ENCODE assay signal across 23 mouse cellular contexts in genomic region chr2:38851797-38852196, GRCm38 (mm10).
A peak's percentile ranks its signal among the peaks of the same experiment; 100 is the strongest.
DNase-seq lines count a peak whose midpoint lies in the region; ATAC-seq and TF ChIP-seq lines count a peak whose summit lies in the region.
"Had no signal": no experiment of that assay in that cellular context is flagged by ENCODE, and none has a peak within 500 bp of the region (broad histone marks: within the 10 kb centered on the region; RNA-seq: fewer than 3 reads in every experiment).

No protein-coding gene starts in this region.

- H3K27ac ChIP-seq in liver, adult 2 months (replicated peaks; ENCODE audit: insufficient read depth, low read depth, low read length): no peak overlapping the region
- no peak overlapping the region for H3K27ac ChIP-seq in liver, embryonic 11.5 days (ENCODE audit: low read depth, low read length)
- no peak overlapping the region for H3K27ac ChIP-seq in CH12.LX (ENCODE audit: insufficient read depth, low read depth)
- H3K27ac ChIP-seq in intestine, postnatal 0 days (ENCODE audit: low read depth, low read length): no peak overlapping the region
- H3K27ac ChIP-seq in forebrain, embryonic 15.5 days (replicated peaks): no peak overlapping the region
- H3K27ac ChIP-seq: embryonic facial prominence, embryonic 10.5 days; heart, embryonic 10.5 days; heart, embryonic 15.5 days; hindbrain, embryonic 10.5 days; hindbrain, embryonic 14.5 days had no signal

- no peak overlapping the region for H3K4me3 ChIP-seq in liver, adult 2 months (ENCODE audit: insufficient read depth, low read depth, low read length)
- no peak overlapping the region for H3K4me3 ChIP-seq in liver, embryonic 11.5 days (ENCODE audit: low read depth, low read length)
- no peak overlapping the region for H3K4me3 ChIP-seq in CH12.LX (replicated peaks in 1 of 3; ENCODE audit: low read depth in 2 of 3, low read length in 2 of 3, poor library complexity in 1 of 3)
- no peak overlapping the region for H3K4me3 ChIP-seq in intestine, postnatal 0 days (ENCODE audit: low read depth, low read length)
- no peak overlapping the region for H3K4me3 ChIP-seq in forebrain, embryonic 15.5 days
- H3K4me3 ChIP-seq: embryonic facial prominence, embryonic 10.5 days; heart, embryonic 10.5 days; heart, embryonic 15.5 days; hindbrain, embryonic 10.5 days had no signal

- in situ Hi-C loops in CH12.LX (cut with MboI; ENCODE audit: low pct_ligation_motif_present, low pct_unique_long_range_greater_than_20kb, low sequenced_read_pairs): loop anchor here (10.0 to 25.0 kb wide), 2 partner anchors 47 to 189 kb away; no protein-coding TSS in a partner anchor

- dilution Hi-C loops in CH12.LX (cut with MboI; ENCODE audit: extremely low pct_ligation_motif_present, extremely low pct_unique_long_range_greater_than_20kb, low sequenced_read_pairs): no loop called here

- H3K9me3 ChIP-seq in liver, embryonic 11.5 days (ENCODE audit: control insufficient read depth, low read length): no peaks in the 10 kb centered on the region
- H3K9me3 ChIP-seq in CH12.LX (replicated peaks; ENCODE audit: low read length): no peaks in the 10 kb centered on the region
- no peaks in the 10 kb centered on the region for H3K9me3 ChIP-seq in intestine, postnatal 0 days (ENCODE audit: control insufficient read depth)
- H3K9me3 ChIP-seq in forebrain, embryonic 15.5 days: no peaks in the 10 kb centered on the region
- H3K9me3 ChIP-seq: embryonic facial prominence, embryonic 10.5 days; heart, embryonic 10.5 days; heart, embryonic 15.5 days; hindbrain, embryonic 10.5 days had no signal

- no peak for TF ChIP-seq CTCF in liver, adult 2 months (IDR thresholded peaks at IDR 0.05; ENCODE audit: low read depth, low read length)
- TF ChIP-seq CTCF in CH12.LX (conservative IDR thresholded peaks at IDR 0.05 in 1 of 2, IDR thresholded peaks at IDR 0.05 in 1 of 2; ENCODE audit: low read depth in 2 of 2, low read length in 2 of 2): no peak
- no peak for TF ChIP-seq CTCF in intestine, postnatal 0 days (IDR thresholded peaks at IDR 0.05; ENCODE audit: low read depth)

- H3K36me3 ChIP-seq in liver, adult 2 months (ENCODE audit: control insufficient read depth, insufficient read depth, low read length): no peaks in the 10 kb centered on the region
- no peaks in the 10 kb centered on the region for H3K36me3 ChIP-seq in liver, embryonic 11.5 days (ENCODE audit: control insufficient read depth, insufficient read depth, low read length)
- no peaks in the 10 kb centered on the region for H3K36me3 ChIP-seq in CH12.LX (replicated peaks in 1 of 2; ENCODE audit: control insufficient read depth in 1 of 2, insufficient read depth in 1 of 2, low read length in 1 of 2)
- H3K36me3 ChIP-seq in intestine, postnatal 0 days (ENCODE audit: control insufficient read depth, insufficient read depth): no peaks in the 10 kb centered on the region
- H3K36me3 ChIP-seq in forebrain, embryonic 15.5 days: peaks cover 10% of the 10 kb centered on the region

- TF ChIP-seq EP300 in CH12.LX (IDR thresholded peaks at IDR 0.05; ENCODE audit: low read length): no peak

- no peaks in the 10 kb centered on the region for H3K27me3 ChIP-seq in liver, adult 2 months (ENCODE audit: control insufficient read depth, insufficient read depth, low read length)
- H3K27me3 ChIP-seq in liver, embryonic 11.5 days (replicated peaks; ENCODE audit: control insufficient read depth, insufficient read depth, low read length): no peaks in the 10 kb centered on the region
- no peaks in the 10 kb centered on the region for H3K27me3 ChIP-seq in CH12.LX (replicated peaks)
- no peaks in the 10 kb centered on the region for H3K27me3 ChIP-seq in intestine, postnatal 0 days (replicated peaks; ENCODE audit: control insufficient read depth, insufficient read depth, low read length)
- no peaks in the 10 kb centered on the region for H3K27me3 ChIP-seq in forebrain, embryonic 15.5 days
- H3K27me3 ChIP-seq: heart, embryonic 15.5 days; Patski had no signal

- peak; percentile 60 for DNase-seq in liver, adult 2 months (ENCODE audit: extremely low read depth, low read depth, low spot score)
- DNase-seq in liver, embryonic 11.5 days (ENCODE audit: low spot score): no peak
- DNase-seq in 3T3-L1 (ENCODE audit: low read depth, low spot score) (peak; percentile 51), CH12.LX (ENCODE audit: extremely low read depth) (peak; percentile 12)
- no peak for DNase-seq in embryo, embryonic 9.5 days (ENCODE audit: extremely low spot score)
- DNase-seq: adrenal gland, postnatal 14 days; B cell, adult 2 months; cerebellum, adult 18-20 months; cerebellum, adult 9-11 months; cerebellum, postnatal 36 days; gastrocnemius, postnatal 10 days; heart, adult 18-20 months had no signal

- 62% methylated on average over 1 of the region's 1 CpGs for WGBS in liver, adult 2 months
- WGBS in liver, embryonic 11.5 days: 46% methylated on average over 1 of the region's 1 CpGs
- 48% methylated on average over 1 of the region's 1 CpGs for WGBS in intestine, postnatal 0 days
- 96% methylated on average over 1 of the region's 1 CpGs for WGBS in forebrain, embryonic 15.5 days

- H3K4me2 ChIP-seq in liver, embryonic 11.5 days: no peak overlapping the region
- no peak overlapping the region for H3K4me2 ChIP-seq in CH12.LX (ENCODE audit: insufficient read depth, low read depth, poor library complexity, severe bottlenecking)
- H3K4me2 ChIP-seq in intestine, postnatal 0 days (replicated peaks; ENCODE audit: low read depth): no peak overlapping the region
- no peak overlapping the region for H3K4me2 ChIP-seq in forebrain, embryonic 15.5 days (replicated peaks)
- H3K4me2 ChIP-seq: heart, embryonic 15.5 days; hindbrain, embryonic 14.5 days had no signal

- 0 out of 2 replicates have a peak, but pooled peaks cover 2% of the 10 kb centered on the region for H3K4me1 ChIP-seq in liver, adult 2 months (ENCODE audit: control insufficient read depth, insufficient read depth, low read length)
- no peaks in the 10 kb centered on the region for H3K4me1 ChIP-seq in liver, embryonic 11.5 days (replicated peaks; ENCODE audit: control insufficient read depth, insufficient read depth, low read length)
- peaks cover 0 to 11% of the 10 kb centered on the region in 2 experiments; a peak in 2 of 4 replicates for H3K4me1 ChIP-seq in CH12.LX (ENCODE audit: control insufficient read depth in 1 of 2, insufficient read depth in 2 of 2)
- H3K4me1 ChIP-seq in intestine, postnatal 0 days (replicated peaks; ENCODE audit: control insufficient read depth, insufficient read depth, low read length): no peaks in the 10 kb centered on the region; the same call in 1 of the 2 replicates
- H3K4me1 ChIP-seq in forebrain, embryonic 15.5 days: no peaks in the 10 kb centered on the region
- H3K4me1 ChIP-seq: embryonic facial prominence, embryonic 10.5 days; heart, embryonic 15.5 days; hindbrain, embryonic 10.5 days had no signal

- H3K79me2 ChIP-seq in liver, adult 2 months (ENCODE audit: control insufficient read depth, insufficient read depth, low read length): no peaks in the 10 kb centered on the region
- H3K79me2 ChIP-seq in CH12.LX (replicated peaks; ENCODE audit: control insufficient read depth, extremely low read depth, insufficient read depth, poor library complexity, severe bottlenecking): no peaks in the 10 kb centered on the region

- H3K9ac ChIP-seq in liver, adult 2 months (ENCODE audit: low read depth, low read length): no peak overlapping the region
- no peak overlapping the region for H3K9ac ChIP-seq in liver, embryonic 11.5 days (ENCODE audit: low read depth, low read length)
- H3K9ac ChIP-seq in CH12.LX (ENCODE audit: insufficient read depth, low read depth): no peak overlapping the region
- H3K9ac ChIP-seq in intestine, postnatal 0 days (ENCODE audit: low read depth, low read length): no peak overlapping the region
- no peak overlapping the region for H3K9ac ChIP-seq in forebrain, embryonic 15.5 days (replicated peaks)
- H3K9ac ChIP-seq: heart, embryonic 15.5 days; hindbrain, embryonic 14.5 days had no signal

- TF ChIP-seq RAD21 in CH12.LX (IDR thresholded peaks at IDR 0.05; ENCODE audit: low read depth, low read length): no peak

- no peak for ATAC-seq in liver, embryonic 11.5 days (replicated peaks; ENCODE audit: low FRiP score)
- 0 out of 2 replicates have a peak, but pooled peaks have one; percentile 43 for ATAC-seq in intestine, postnatal 0 days
- no peak for ATAC-seq in forebrain, embryonic 15.5 days (replicated peaks)
- ATAC-seq: activated CD4-positive, CD25-positive, alpha-beta regulatory T cell, adult 4 months; CD4-positive, CD25-positive, alpha-beta regulatory T cell, adult 4 months; forebrain, embryonic 14.5 days; Patski had no signal

- no peak for TF ChIP-seq POLR2A in liver, adult 2 months (IDR thresholded peaks at IDR 0.05; ENCODE audit: extremely low read depth, insufficient read depth, low read length)
- TF ChIP-seq POLR2A in CH12.LX (IDR thresholded peaks at IDR 0.05; ENCODE audit: low read depth, low read length): no peak

TF ChIP-seq in CH12.LX, 34 proteins besides CTCF, POLR2A, EP300 and RAD21:
- TF ChIP-seq USF1 (IDR thresholded peaks at IDR 0.05; ENCODE audit: low read depth, low read length) (no peak), MAFK (IDR thresholded peaks at IDR 0.05; ENCODE audit: insufficient replicate concordance, low read length) (peak; percentile 82; the same call in 1 of the 2 replicates)

Comparison
In these comparisons a context has a peak if more than half of its experiments do, and no peak if none do; other contexts are left out.
1. DNase-seq: peak in liver, adult 2 months (single experiment), 3T3-L1 (single experiment) and CH12.LX (single experiment); none in liver, embryonic 11.5 days (single experiment) and embryo, embryonic 9.5 days (single experiment).